Mouse (Mus musculus): ENCODE results near the gene Myo10. TPM values are rescaled to one million over a fixed set of nuclear protein-coding genes. Genes with fewer than 3 reads are reported as not detected.

Myo10 gene
- total and polyA plus RNA-seq, 2 experiments: 15.7 to 21.5 TPM

DNA sequence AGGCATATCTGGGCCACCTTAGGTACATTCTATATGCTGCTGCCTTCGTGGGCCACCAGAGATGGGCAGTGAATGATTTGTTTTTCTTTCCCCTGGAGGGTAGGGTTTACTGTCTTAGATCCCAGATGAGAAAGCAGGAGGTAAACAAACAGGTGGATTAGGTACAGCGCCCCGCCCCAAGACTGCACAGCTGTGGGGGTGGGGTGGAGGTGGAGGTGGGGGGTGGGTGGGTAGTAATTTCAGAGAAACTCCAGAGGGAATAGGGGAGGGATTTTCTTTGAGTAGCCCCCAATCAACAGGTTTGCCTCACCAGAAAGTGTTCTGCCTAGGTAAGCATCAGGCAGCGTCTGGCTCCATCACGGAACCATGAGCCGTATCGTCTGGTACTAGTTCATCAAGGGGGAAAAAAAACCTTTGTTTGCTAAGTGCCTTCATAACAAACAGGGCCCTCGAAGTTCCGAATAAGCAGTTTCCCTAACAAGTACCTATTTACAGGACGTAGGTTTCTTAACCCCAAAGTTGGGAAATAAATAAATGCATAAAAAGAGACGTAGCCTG, 221.8 kb downstream of the Myo10 start:
- Histone ChIP-seq H3K9ac (ENCODE audit: low read depth, low read length) (no peak overlapping the region), H3K27me3 (ENCODE audit: control insufficient read depth, insufficient read depth, low read length) (0 out of 2 replicates have a peak, but pooled peaks cover 4% of the 10 kb centered on the region), H3K4me3 (ENCODE audit: insufficient read depth, low read depth, low read length) (no peak overlapping the region), H3K36me3 (ENCODE audit: control insufficient read depth, insufficient read depth, low read length) (no peaks in the 10 kb centered on the region), H3K79me2 (ENCODE audit: control insufficient read depth, insufficient read depth, low read length) (no peaks in the 10 kb centered on the region), H3K4me1 (ENCODE audit: control insufficient read depth, insufficient read depth, low read length) (no peaks in the 10 kb centered on the region), H3K27ac (replicated peaks; ENCODE audit: insufficient read depth, low read depth, low read length) (no peak overlapping the region)
- WGBS: 38% methylated on average over 11 of the region's 11 CpGs
- no peak for DNase-seq (ENCODE audit: extremely low read depth, low read depth, low spot score)
- no peak for TF ChIP-seq CTCF (IDR thresholded peaks at IDR 0.05; ENCODE audit: low read depth, low read length)
- TF ChIP-seq POLR2A (IDR thresholded peaks at IDR 0.05; ENCODE audit: extremely low read depth, insufficient read depth, low read length): no peak

DNA sequence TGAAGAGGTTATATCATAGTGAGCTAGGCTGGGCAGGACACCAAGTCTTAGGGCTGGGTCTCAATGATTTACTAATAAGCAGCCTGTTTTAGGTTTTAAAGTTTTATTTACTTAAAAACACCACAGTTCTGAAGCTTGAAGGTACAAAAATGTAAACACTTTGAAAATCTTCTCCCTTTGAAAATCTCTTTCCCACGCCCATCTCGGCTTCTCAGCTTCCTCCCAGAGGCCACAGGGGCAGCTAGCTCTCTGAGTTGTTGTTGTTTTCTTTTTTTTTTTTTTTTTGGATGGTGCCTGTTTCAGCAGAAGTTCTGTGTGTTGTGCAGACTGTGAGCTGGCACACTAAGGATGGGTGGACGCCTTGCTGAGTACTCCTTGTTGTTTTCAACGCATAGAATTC, 222.4 kb downstream of the Myo10 start:
- Histone ChIP-seq H3K4me1 (ENCODE audit: control insufficient read depth, insufficient read depth, low read length) (no peaks in the 10 kb centered on the region), H3K79me2 (ENCODE audit: control insufficient read depth, insufficient read depth, low read length) (no peaks in the 10 kb centered on the region), H3K4me3 (ENCODE audit: insufficient read depth, low read depth, low read length) (no peak overlapping the region), H3K27me3 (ENCODE audit: control insufficient read depth, insufficient read depth, low read length) (0 out of 2 replicates have a peak, but pooled peaks cover 4% of the 10 kb centered on the region), H3K27ac (replicated peaks; ENCODE audit: insufficient read depth, low read depth, low read length) (no peak overlapping the region), H3K9ac (ENCODE audit: low read depth, low read length) (no peak overlapping the region), H3K36me3 (ENCODE audit: control insufficient read depth, insufficient read depth, low read length) (no peaks in the 10 kb centered on the region)
- DNase-seq (ENCODE audit: extremely low read depth, low read depth, low spot score): no peak
- 69% methylated on average over 4 of the region's 4 CpGs for WGBS
- no peak for TF ChIP-seq CTCF (IDR thresholded peaks at IDR 0.05; ENCODE audit: low read depth, low read length)
- no peak for TF ChIP-seq POLR2A (IDR thresholded peaks at IDR 0.05; ENCODE audit: extremely low read depth, insufficient read depth, low read length)

DNA sequence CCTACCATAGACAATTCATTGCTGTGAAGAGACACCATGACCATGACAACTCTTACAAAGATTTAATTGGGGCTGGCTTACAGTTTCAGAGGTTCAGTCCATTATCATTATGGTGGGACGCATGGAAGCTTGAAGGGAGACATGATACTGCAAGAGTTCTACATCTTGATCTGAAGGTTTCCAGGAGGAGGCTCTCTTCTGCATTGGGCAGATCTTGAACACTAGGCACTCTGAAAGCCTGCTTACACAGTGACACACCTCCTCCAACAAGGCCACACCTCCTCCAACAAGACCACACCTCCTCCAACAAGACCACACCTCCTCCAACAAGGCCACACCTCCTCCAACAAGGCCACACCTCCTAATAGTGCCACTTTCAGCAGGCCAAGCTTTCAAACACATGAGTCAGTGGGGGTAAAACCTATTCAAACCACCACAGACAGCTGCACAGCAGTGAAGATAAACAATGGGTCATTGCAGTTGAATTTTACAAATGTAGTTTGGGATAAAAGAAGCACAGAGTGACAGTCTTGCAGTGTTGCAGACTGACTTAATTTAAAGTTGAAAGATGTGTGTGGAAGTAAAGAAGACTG, 225.3 kb downstream of the Myo10 start:
- Histone ChIP-seq H3K27ac (replicated peaks; ENCODE audit: insufficient read depth, low read depth, low read length) (no peak overlapping the region), H3K9ac (ENCODE audit: low read depth, low read length) (no peak overlapping the region), H3K36me3 (ENCODE audit: control insufficient read depth, insufficient read depth, low read length) (no peaks in the 10 kb centered on the region), H3K4me3 (ENCODE audit: insufficient read depth, low read depth, low read length) (no peak overlapping the region), H3K79me2 (ENCODE audit: control insufficient read depth, insufficient read depth, low read length) (no peaks in the 10 kb centered on the region), H3K27me3 (ENCODE audit: control insufficient read depth, insufficient read depth, low read length) (0 out of 2 replicates have a peak, but pooled peaks cover 4% of the 10 kb centered on the region), H3K4me1 (ENCODE audit: control insufficient read depth, insufficient read depth, low read length) (no peaks in the 10 kb centered on the region)
- 97% methylated on average over 1 of the region's 1 CpGs for WGBS
- TF ChIP-seq POLR2A (IDR thresholded peaks at IDR 0.05; ENCODE audit: extremely low read depth, insufficient read depth, low read length) (no peak), CTCF (IDR thresholded peaks at IDR 0.05; ENCODE audit: low read depth, low read length) (no peak)
- DNase-seq (ENCODE audit: extremely low read depth, low read depth, low spot score): no peak

DNA sequence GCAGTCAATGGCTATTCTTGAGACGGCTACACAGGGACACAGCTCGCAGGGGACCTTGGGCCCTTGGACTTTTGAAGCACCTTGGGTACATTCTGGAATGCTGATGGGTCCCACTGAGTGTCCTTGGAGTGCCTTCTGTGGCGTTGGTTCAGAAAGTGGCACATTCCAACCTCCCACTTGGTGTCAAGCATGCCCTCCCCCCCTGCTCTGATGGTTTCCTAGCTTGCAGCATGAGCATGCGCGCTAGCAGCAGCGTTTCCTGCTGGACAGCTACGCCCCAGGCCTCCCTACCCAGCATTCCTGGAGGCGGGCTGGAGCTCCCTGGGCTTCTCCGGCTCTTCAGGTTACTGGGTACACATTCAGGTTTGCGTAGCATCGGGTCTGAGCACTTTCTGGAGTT, 228.2 kb downstream of the Myo10 start:
- TF ChIP-seq CTCF (IDR thresholded peaks at IDR 0.05; ENCODE audit: low read depth, low read length) (no peak), POLR2A (IDR thresholded peaks at IDR 0.05; ENCODE audit: extremely low read depth, insufficient read depth, low read length) (no peak)
- WGBS: 73% methylated on average over 11 of the region's 11 CpGs
- no peak overlapping the region for H3K4me3 ChIP-seq (ENCODE audit: insufficient read depth, low read depth, low read length)
- H3K27me3 ChIP-seq (ENCODE audit: control insufficient read depth, insufficient read depth, low read length): no peaks in the 10 kb centered on the region
- no peak for DNase-seq (ENCODE audit: extremely low read depth, low read depth, low spot score)
- no peaks in the 10 kb centered on the region for H3K36me3 ChIP-seq (ENCODE audit: control insufficient read depth, insufficient read depth, low read length)
- H3K27ac ChIP-seq (replicated peaks; ENCODE audit: insufficient read depth, low read depth, low read length): no peak overlapping the region
- H3K79me2 ChIP-seq (ENCODE audit: control insufficient read depth, insufficient read depth, low read length): no peaks in the 10 kb centered on the region
- no peaks in the 10 kb centered on the region for H3K4me1 ChIP-seq (ENCODE audit: control insufficient read depth, insufficient read depth, low read length)
- no peak overlapping the region for H3K9ac ChIP-seq (ENCODE audit: low read depth, low read length)

DNA sequence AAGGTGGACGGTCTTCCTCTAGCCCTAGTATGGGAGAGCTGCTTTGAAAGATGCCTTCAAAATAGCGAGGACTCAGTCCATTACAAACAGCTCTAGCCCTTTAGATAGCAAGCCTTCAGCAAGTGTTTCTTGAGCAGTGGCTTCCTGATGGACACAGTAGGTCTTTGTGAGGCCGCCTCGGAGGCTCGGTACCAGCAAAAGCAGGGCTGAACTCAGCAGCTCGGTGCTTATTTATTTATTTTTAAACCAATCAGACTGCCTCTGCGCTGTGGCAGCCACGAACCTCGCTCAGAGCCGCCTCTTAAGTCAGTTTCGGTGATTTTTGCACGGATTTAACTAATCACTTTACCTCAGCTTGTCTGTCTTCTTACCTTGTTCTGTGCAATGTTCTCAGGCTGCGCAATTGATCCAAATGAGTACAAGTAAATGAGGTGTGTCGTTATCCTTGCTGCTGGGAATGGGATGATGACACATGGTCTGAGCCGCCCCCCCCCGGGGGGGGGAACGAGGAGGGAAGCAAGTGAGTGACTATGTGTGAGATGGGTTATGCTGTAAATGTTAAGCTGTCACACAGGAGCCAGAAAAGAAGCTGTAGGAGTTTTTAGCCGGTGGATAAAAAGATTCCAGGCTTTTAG, 232.1 kb downstream of the Myo10 start:
- Histone ChIP-seq H3K27me3 (ENCODE audit: control insufficient read depth, insufficient read depth, low read length) (no peaks in the 10 kb centered on the region), H3K4me1 (ENCODE audit: control insufficient read depth, insufficient read depth, low read length) (peaks cover 3% of the 10 kb centered on the region; the same call in 1 of the 2 replicates), H3K36me3 (ENCODE audit: control insufficient read depth, insufficient read depth, low read length) (no peaks in the 10 kb centered on the region), H3K9ac (ENCODE audit: low read depth, low read length) (no peak overlapping the region), H3K79me2 (ENCODE audit: control insufficient read depth, insufficient read depth, low read length) (no peaks in the 10 kb centered on the region), H3K27ac (replicated peaks; ENCODE audit: insufficient read depth, low read depth, low read length) (no peak overlapping the region), H3K4me3 (ENCODE audit: insufficient read depth, low read depth, low read length) (no peak overlapping the region)
- WGBS: 72% methylated on average over 18 of the region's 18 CpGs
- TF ChIP-seq POLR2A (IDR thresholded peaks at IDR 0.05; ENCODE audit: extremely low read depth, insufficient read depth, low read length) (no peak), CTCF (IDR thresholded peaks at IDR 0.05; ENCODE audit: low read depth, low read length) (no peak)
- no peak for DNase-seq (ENCODE audit: extremely low read depth, low read depth, low spot score)

All from liver, adult 2 months (tissue).